Mouse (Mus musculus) T-helper 17 cell (primary cell): ENCODE data around the gene Aldh1a1.

Experiments used
- in situ Hi-C, 2 experiments: fragments of 300-600 bp; cut with MboI, MseI; formaldehyde crosslinking; loops; 1 replicate in 1 of 2; 2 replicates in 1 of 2; pipeline ENCODE4 v1.15.1; 2025; ENCODE audit warnings: high pct_unique_total_duplicates in 2 of 2

The Aldh1a1 gene

GRCm38 (mm10) chr19:20650008-20650407 lies 157.5 kb downstream of the Aldh1a1 start:
- in situ Hi-C loops = no loop called here

GRCm38 (mm10) chr19:20653082-20653676 lies 160.7 kb downstream of the Aldh1a1 start:
- in situ Hi-C loops = no loop called here

GRCm38 (mm10) chr19:20654141-20654873 lies 161.8 kb downstream of the Aldh1a1 start:
- in situ Hi-C loops = no loop called here

GRCm38 (mm10) chr19:20677697-20678355 lies 185.3 kb downstream of the Aldh1a1 start:
- in situ Hi-C loops = no loop called here
